Mouse (Mus musculus) regulatory T cell (primary cell): ENCODE data around the gene Polr1b.

Experiments used
- in situ Hi-C: fragments of 300-600 bp; cut with MboI, MseI; formaldehyde crosslinking; loops from one replicate; pipeline ENCODE4 v1.15.1; 2025; ENCODE audit warnings: high pct_unique_total_duplicates

The Polr1b gene

GRCm38 (mm10) chr2:129115706-129116367 is 15.0 kb downstream of the Polr1b start:
- in situ Hi-C loops = loop anchor here (25.0 kb wide), 1 partner anchor 1304 kb away; no protein-coding TSS in a partner anchor

DNA sequence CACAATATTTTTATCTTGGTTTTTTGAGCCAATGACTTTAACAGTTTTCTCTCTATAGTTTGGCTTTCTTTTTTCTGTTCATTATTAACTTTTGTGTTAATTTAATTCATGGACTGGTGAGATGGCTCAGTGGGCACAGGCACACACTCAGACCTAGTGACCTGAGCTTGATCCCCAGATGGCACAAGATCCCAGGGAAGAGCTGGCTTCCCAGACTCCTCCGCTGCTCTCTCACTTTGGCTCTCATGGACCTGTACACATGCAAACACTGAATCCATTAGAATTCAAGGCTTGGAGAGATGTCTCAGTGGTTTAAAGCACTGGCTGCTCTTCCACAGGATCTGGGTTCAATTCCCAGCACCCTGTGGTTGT is 15.6 kb downstream of the Polr1b start:
- in situ Hi-C loops = loop anchor here (25.0 kb wide), 1 partner anchor 1304 kb away; no protein-coding TSS in a partner anchor

DNA sequence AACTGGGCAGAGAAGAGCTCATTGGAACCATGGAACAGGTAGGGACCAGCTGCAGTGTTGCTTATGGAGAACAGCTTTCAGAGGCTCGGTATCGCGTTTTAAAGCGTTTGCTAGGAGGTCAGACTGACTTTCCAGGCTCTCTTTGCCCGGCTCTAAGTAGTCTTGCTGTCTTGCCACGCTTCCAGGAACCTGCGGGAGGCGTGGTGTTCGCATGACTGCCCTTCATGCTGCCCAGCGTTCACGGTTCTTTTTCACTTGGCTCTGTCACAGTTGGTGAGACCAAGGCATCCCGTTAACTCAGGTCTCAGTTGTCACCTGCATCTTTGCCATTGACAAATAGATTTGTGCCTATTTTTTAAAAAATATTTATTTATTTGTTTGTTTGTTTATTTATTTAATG is 17.3 kb downstream of the Polr1b start:
- in situ Hi-C loops = loop anchor here (25.0 kb wide), 1 partner anchor 1306 kb away; no protein-coding TSS in a partner anchor

GRCm38 (mm10) chr2:129121986-129122385 is 21.2 kb downstream of the Polr1b start:
- in situ Hi-C loops = loop anchor here (25.0 kb wide), 1 partner anchor 1310 kb away; no protein-coding TSS in a partner anchor

DNA sequence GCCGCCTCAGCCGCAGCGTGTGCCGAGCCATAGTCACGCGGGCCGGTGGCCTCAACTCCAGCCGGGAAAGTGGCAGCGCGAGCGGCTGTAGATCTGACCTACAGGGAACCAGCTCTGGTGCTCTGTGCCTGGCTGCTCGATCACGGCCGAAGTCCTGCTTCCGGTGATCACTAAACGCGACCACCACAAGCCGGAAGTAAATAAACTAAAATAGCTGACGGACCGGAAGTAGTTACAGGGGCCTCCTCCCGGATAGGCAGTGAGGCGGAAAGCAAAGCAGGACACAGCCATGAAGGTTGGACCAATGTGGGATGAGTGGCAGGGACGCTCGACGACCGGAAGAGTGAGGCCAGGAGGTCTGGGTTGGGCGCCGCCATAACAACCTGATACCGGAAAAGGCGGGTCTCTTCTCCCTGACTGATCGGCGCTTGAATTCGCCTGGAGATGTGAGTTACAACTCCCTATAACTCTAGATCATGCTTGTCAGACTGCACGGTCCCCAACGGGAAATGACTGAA is 28.7 kb downstream of the Polr1b start, which contains the start of gene Chchd5:
Gene Chchd5, plus strand, starts transcription at position 289 of the 518 bp plus-strand sequence.
- in situ Hi-C loops = no loop called here

DNA sequence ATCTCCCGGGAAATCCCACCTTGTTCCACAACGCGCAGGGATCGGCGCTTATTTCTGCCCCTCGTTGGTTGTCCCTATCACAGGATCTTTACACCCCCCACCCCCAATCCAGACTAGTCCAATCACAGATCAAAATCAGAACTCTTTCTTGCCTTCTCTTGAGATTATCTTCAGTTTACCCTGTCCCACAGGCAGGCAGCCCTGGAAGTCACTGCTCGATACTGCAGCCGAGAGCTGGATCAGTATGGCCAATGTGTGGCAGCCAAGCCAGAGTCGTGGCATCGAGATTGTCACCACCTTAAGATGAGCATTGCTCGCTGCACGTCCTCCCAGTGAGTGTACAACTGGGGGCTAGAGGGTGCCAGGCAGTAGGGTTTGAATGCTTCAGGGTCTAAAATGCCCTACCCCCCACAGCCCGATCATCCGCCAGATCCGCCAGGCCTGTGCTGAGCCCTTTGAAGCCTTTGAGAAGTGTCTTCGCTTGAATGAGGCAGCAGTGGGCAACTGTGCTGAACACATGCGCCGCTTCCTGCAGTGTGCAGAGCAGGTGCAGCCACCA is 29.3 kb downstream of the Polr1b start:
- in situ Hi-C loops = loop anchor here (5.0 kb wide), 1 partner anchor 72 kb away; no protein-coding TSS in a partner anchor

GRCm38 (mm10) chr2:129130776-129131175 is 30.0 kb downstream of the Polr1b start:
- in situ Hi-C loops = loop anchor here (5.0 kb wide), 1 partner anchor 72 kb away; no protein-coding TSS in a partner anchor

GRCm38 (mm10) chr2:129132231-129132630 is 31.4 kb downstream of the Polr1b start:
- in situ Hi-C loops = loop anchor here (5.0 kb wide), 1 partner anchor 70 kb away; no protein-coding TSS in a partner anchor

DNA sequence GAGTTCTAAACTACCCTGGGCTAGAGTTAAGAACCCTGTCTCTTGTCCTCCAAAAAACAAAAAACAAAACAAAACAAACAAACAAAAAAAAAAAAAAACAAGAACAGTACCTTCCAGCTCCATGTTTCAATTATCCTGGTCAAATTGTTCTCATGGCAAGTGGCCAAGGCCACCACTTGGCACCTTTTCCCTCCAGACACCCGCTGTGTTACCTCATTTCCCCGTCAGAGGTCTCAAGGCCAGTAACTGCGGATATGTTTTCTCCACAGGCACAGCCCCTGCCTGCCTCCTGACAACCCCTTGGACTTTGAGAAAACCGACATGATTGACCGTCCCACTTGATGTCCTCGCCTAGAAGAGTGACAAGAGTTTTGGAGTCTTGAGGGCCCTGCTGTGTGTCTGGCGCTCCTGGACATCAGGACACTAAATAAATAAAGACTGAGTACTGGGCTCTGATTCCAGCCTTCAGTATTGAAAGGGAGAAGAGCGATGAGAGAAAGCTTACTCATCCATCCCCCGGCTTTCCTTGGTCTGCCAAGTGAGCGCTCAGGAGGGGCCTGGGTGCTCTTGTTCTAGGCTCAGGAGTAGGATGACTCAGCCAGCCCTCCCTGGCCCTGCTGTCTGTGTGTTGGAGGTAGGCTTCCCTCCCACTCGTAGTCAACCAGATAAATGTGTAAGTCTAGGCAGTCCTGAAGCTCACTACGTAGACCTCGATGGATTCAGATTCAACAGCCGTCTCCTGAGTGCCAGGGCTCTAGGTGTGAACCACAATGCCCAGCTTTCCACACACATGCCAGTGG is 32.4 kb downstream of the Polr1b start:
- in situ Hi-C loops = loop anchor here (5.0 kb wide), 1 partner anchor 69 kb away; no protein-coding TSS in a partner anchor

DNA sequence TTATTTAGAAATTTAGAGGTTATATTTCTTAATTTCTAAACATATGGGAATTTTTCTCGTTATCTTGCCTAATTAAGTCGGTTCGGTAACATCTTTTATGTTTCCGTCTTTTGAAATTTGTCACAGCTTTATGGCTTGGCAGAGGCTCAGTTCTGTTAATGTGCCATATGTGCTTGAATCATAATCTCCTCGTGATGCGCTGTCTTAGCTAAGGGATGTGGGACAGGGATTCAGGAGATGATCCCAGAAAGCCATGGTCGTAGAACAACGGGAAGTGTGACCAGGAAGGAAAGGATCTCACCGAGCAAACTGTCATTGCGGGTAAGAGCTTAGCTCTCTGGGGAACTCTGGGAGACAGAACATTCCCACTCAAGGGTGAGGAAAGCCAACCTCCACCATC is 39.1 kb downstream of the Polr1b start:
- in situ Hi-C loops = loop anchor here (10.0 kb wide), 1 partner anchor 325 kb away; no protein-coding TSS in a partner anchor

- in situ Hi-C loops = loop anchor here (10.0 kb wide), 1 partner anchor 316 kb away; no protein-coding TSS in a partner anchor
These were observed 48.0 kb downstream of the Polr1b start for GRCm38 (mm10) chr2:129148836-129149235.

DNA sequence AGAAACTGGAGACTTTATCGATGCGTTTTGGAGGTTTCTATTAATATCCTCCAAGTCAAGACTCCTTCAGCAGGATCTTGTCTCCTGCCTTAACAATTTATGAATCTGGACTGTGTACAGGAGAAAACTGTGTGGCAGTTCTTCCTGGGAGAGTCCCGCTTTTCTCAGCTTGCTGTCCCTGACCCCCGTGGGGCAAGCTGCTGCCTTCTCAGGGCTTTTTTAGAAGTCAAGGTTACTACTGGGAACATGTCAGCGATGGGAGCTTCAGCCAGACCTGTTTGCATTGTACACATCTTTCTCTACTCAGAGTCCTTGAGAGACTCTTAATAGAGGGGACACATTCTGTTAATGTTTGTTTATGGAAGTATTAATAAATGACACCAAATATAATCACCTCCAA is 49.6 kb downstream of the Polr1b start:
- in situ Hi-C loops = no loop called here

DNA sequence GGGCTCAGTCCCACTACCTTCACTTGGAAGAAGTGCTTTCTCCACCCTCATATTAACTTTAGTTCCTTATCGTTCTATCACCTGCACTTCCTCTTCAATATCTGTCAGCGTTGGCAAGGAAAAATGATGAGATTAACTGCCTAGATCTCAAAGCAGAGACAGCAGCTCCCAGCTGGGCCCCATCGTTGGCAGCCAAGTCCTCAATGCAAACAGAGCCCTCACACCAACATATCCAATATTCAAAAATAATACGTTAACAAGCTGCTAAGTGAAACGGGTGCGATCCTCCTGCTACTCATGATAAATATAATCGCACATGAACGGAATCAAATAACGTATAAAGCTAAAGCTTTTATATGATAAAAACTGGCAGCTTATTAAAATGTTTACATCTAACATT is 50.3 kb downstream of the Polr1b start:
- in situ Hi-C loops = no loop called here

- in situ Hi-C loops = no loop called here
These were observed 52.0 kb downstream of the Polr1b start for GRCm38 (mm10) chr2:129152751-129153150.

- in situ Hi-C loops = loop anchor here (5.0 kb wide), 1 partner anchor 52 kb away; no protein-coding TSS in a partner anchor
These were observed 64.0 kb downstream of the Polr1b start for GRCm38 (mm10) chr2:129164815-129165214.

- in situ Hi-C loops = loop anchor here (5.0 kb wide), 1 partner anchor 51 kb away; no protein-coding TSS in a partner anchor
These were observed 66.0 kb downstream of the Polr1b start for GRCm38 (mm10) chr2:129166466-129167463.

DNA sequence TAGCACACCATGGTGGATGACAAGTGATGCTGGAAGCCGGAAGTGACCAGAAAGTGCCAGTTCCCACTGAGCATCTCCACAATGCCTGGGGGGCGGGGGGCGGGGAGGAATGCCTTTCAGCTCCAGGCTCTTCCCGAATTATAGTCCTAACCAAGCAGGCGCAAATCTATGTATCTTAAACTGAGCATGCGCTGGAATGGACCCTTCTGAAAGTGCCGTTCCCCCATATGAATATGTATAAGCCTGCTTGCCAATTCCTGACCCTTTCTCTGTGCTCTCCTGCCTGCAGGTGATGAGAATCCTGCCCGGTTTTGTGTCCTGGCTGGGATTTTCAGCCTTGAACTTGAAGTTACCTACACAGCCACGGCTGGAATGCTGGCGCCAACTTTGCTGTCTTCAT is 72.6 kb downstream of the Polr1b start:
- in situ Hi-C loops = no loop called here

GRCm38 (mm10) chr2:129174474-129174873 is 73.7 kb downstream of the Polr1b start:
- in situ Hi-C loops = no loop called here

DNA sequence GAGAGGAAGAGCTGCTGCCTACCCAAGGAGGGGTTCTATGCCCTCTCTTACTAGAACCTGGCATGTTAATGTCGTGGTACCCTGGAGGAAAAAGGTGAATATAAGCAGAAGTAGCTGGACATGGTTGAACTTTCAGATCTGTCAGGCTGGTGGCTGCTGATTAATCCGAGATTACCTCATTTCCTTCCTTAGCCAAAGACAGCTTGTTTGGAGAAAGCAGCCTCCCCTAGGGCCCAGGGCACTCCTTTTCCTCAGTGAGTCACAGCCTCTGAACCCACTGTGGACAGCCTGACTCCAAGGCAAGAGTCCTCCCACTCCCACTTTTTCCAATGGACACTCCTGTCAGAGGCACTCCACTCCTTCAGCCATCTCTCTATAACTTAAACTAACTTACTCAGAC is 74.8 kb downstream of the Polr1b start:
- in situ Hi-C loops = loop anchor here (25.0 kb wide), 2 partner anchors 1012 to 2012 kb away; partner anchors contain the start of genes Cdc25b, Cenpb, Snrpb and Spef1
